Comparison of ENCODE assay signal across 7 mouse cellular contexts in the genomic region with DNA sequence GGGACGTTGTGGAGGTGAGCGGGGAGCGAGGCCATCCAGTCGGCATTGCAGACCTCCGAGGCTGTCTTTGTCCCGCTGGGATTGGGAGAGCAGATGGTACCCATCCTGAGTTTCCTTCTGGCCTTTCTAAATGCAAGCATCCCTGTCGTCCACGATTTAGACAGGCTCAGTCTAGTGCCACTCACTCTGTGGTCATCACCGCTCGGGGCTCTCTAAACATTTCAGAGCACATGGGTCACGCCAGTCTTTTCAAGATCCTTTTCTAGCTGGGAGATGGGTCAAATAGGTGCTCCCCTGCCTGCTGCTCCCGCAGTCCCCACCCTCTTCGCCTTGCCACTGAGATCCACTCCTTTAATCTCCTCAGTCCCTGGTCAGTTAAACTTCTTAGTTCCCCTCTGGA. TPM values are rescaled to one million over a fixed set of nuclear protein-coding genes. Genes with fewer than 3 reads are reported as not detected.
DNase-seq lines count a peak whose midpoint lies in the region; ATAC-seq lines count a peak whose summit lies in the region.

No protein-coding gene starts in this region.

- H3K79me2 ChIP-seq in macrophage (ENCODE audit: inconsistent target) = no peaks in the 10 kb centered on the region

- no peaks in the 10 kb centered on the region for H3K9me3 ChIP-seq in lung, embryonic 16.5 days (ENCODE audit: control insufficient read depth, low read length)
- no peaks in the 10 kb centered on the region for H3K9me3 ChIP-seq in forebrain, embryonic 16.5 days (ENCODE audit: control insufficient read depth, low read length)

- peak overlapping the region; percentile 72 for H3K4me3 ChIP-seq in lung, embryonic 16.5 days (ENCODE audit: low read length)
- peak overlapping the region; percentile 77 for H3K4me3 ChIP-seq in forebrain, embryonic 16.5 days (replicated peaks; ENCODE audit: low read length)
- H3K4me3 ChIP-seq in macrophage (ENCODE audit: inconsistent target) = peak overlapping the region; percentile 77

- peaks cover 11% of the 10 kb centered on the region for H3K4me1 ChIP-seq in lung, embryonic 16.5 days (replicated peaks; ENCODE audit: control insufficient read depth, insufficient read depth, low read length)
- peaks cover 20% of the 10 kb centered on the region for H3K4me1 ChIP-seq in forebrain, embryonic 16.5 days (replicated peaks; ENCODE audit: control insufficient read depth, insufficient read depth, low read length)

- peak overlapping the region; percentile 98 for H3K4me2 ChIP-seq in lung, embryonic 16.5 days (ENCODE audit: low read depth, low read length)
- H3K4me2 ChIP-seq in forebrain, embryonic 16.5 days (ENCODE audit: low read length) = peak overlapping the region; percentile 89

- DNase-seq in lung, adult 18-20 months = no peak
- DNase-seq in cerebellum, adult 8-10 months = peak; percentile 57
- DNase-seq in gastrocnemius, adult 18-20 months (ENCODE audit: low spot score) = no peak
- DNase-seq in adrenal gland, adult 18-20 months (ENCODE audit: low spot score in 2 of 2) = no peak

- peak overlapping the region; percentile 48; the same call in 1 of the 2 replicates for H3K27ac ChIP-seq in lung, embryonic 16.5 days (ENCODE audit: low read length)
- peak overlapping the region; percentile 60 for H3K27ac ChIP-seq in forebrain, embryonic 16.5 days (ENCODE audit: low read length)
- H3K27ac ChIP-seq in macrophage = peak overlapping the region; percentile 38

- 2% methylated on average over 13 of the region's 13 CpGs for WGBS in lung, embryonic 16.5 days
- under 1% methylated on average over 13 of the region's 13 CpGs for WGBS in forebrain, embryonic 16.5 days
- WGBS in macrophage (ENCODE audit: missing documents) = 9% methylated on average over 13 of the region's 13 CpGs

- H3K36me3 ChIP-seq in lung, embryonic 16.5 days (ENCODE audit: control insufficient read depth, insufficient read depth, low read length) = no peaks in the 10 kb centered on the region
- H3K36me3 ChIP-seq in forebrain, embryonic 16.5 days (ENCODE audit: control insufficient read depth, insufficient read depth) = no peaks in the 10 kb centered on the region
- H3K36me3 ChIP-seq in macrophage (ENCODE audit: inconsistent target) = no peaks in the 10 kb centered on the region

- peak overlapping the region; percentile 75 for H3K9ac ChIP-seq in lung, embryonic 16.5 days (ENCODE audit: low read length)
- peak overlapping the region; percentile 74 for H3K9ac ChIP-seq in forebrain, embryonic 16.5 days (replicated peaks; ENCODE audit: low read depth, low read length)

- H3K27me3 ChIP-seq in lung, embryonic 16.5 days (ENCODE audit: control insufficient read depth, insufficient read depth, low read depth, low read length) = no peaks in the 10 kb centered on the region
- no peaks in the 10 kb centered on the region for H3K27me3 ChIP-seq in forebrain, embryonic 16.5 days (replicated peaks; ENCODE audit: control insufficient read depth, insufficient read depth, low read length)

- ATAC-seq in lung, embryonic 16.5 days (ENCODE audit: low read depth) = peak; percentile 9; the same call in 1 of the 2 replicates
- peak; percentile 23 for ATAC-seq in forebrain, embryonic 16.5 days

RNA-seq across cellular contexts. Expression of a gene that starts 0.3 kb away (rescaled TPM):
- 0.93 and 1.1 TPM in 2 replicates for polyA plus RNA-seq in lung, embryonic 16.5 days (2015; fragmentation: Nextera tagmentation; extraction: Ambion mirVana)
- polyA plus RNA-seq in forebrain, embryonic 16.5 days (2015; fragmentation: Nextera tagmentation; extraction: Ambion mirVana) = 15.5 and 17.7 TPM in 2 replicates
- total RNA-seq in macrophage (2018; cell fraction: chromatin; rRNA removed) = 1 to 10 TPM in 24 of 26 experiments, under 1 TPM in 2; 0.70 to 5.7 (median 2.3) TPM
- total RNA-seq in macrophage (2018; cell fraction: cytosol; rRNA removed) = 1 to 10 TPM in 20 of 26 experiments, under 1 TPM in 6; 0.73 to 2.4 (median 1.6) TPM
- 1 to 10 TPM; 1.4 to 6.5 (median 3.3) TPM for total RNA-seq in macrophage (2018; cell fraction: nucleus; rRNA removed)
- 0.63 to 0.84 TPM (median 0.80 TPM) in 3 replicates for polyA plus RNA-seq in macrophage (2018)
- total RNA-seq in gastrocnemius, adult 18-20 months (2021) = under 1 TPM; 0.11 to 0.12 TPM
- total RNA-seq in adrenal gland, adult 18-20 months (2021) = under 1 TPM; 0.51 to 0.53 TPM

RNA-seq across cellular contexts. Expression of a gene that starts 56.3 kb away (rescaled TPM):
- polyA plus RNA-seq in lung, embryonic 16.5 days (2015; fragmentation: Nextera tagmentation; extraction: Ambion mirVana) = 57.8 and 59.4 TPM in 2 replicates
- 7.1 and 8.6 TPM in 2 replicates for polyA plus RNA-seq in forebrain, embryonic 16.5 days (2015; fragmentation: Nextera tagmentation; extraction: Ambion mirVana)
- 10 to 100 TPM in 1 of 26 experiments, 1 to 10 TPM in 1, under 1 TPM in 8, not detected in 16; 0.11 to 10.3 (median 0.20) TPM for total RNA-seq in macrophage (2018; cell fraction: chromatin; rRNA removed)
- total RNA-seq in macrophage (2018; cell fraction: cytosol; rRNA removed) = under 1 TPM in 11 of 26 experiments, not detected in 15; 0.03 to 0.09 (median 0.06) TPM
- 1 to 10 TPM in 1 of 26 experiments, under 1 TPM in 5, not detected in 20; 0.15 to 2.3 (median 0.18) TPM for total RNA-seq in macrophage (2018; cell fraction: nucleus; rRNA removed)
- 0.04 to 0.19 TPM in 2 of 3 replicates, not detected in the other for polyA plus RNA-seq in macrophage (2018)
- 1 to 10 TPM; 4.8 to 9.2 TPM for total RNA-seq in gastrocnemius, adult 18-20 months (2021)
- 10 to 100 TPM; 13.8 to 27.4 TPM for total RNA-seq in adrenal gland, adult 18-20 months (2021)
